Mouse (Mus musculus): ENCODE results near the gene Dnmt3b.
"Not testable (repeated sequence)": the region's sequence is repeated elsewhere in the genome, so short reads cannot be mapped to it uniquely, and the experiment has no call there.

Dnmt3b gene

DNA sequence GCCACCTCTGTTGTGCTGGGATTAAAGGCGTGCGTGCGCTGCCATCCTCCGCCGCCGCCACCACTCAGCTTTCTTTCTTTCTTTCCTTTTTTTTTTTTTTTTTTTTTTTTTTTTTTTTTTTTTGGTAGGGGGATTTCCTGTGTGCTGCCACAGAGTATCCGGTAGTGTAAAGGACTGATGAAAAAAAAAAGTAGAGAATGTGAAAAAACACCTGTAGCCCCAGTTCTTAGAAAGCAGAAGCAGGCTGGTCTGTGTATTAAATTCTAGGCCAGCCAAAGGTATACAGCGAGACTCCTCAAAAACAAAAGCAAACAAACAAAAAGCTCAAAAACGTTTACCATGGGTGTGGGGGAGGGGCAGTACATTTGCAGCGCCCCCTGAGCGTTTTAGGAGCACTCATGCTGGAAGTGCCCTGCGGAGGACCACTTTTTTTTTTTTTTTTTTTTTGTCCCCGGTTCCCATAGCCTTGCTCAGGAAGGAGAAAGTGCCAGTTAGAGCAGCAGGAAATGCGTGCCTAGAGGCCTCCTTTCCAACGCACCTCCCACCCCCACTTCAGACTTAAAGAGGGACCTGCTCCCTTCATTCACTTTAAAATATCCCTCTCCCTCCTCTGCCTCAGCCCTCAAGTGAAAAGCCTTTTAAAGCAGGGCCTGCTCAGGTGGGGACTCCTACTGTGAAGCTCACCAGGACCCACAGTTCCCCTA, 10.1 kb upstream of the Dnmt3b start:
- DNase-seq, result peak; percentile 47

DNA sequence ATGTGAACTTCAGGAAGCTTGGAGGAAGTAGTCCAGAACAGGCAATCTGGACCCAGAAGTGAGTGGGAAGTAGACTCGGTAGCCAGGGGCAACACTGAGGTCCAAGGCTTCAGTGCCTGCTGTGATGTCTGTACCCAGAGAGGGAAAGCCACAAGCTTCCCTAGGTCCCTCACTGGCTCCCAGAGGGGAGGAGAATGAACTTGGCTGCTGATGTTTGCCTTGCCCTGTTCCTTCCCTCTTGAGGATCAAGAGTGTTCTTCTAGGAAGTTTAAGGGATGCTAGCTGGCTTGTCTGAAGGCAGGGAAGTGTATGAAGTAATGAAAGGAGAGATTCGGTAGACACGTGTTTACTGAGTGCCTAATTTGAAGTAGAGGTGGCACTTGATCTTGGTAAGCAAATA, 6.8 kb upstream of the Dnmt3b start:
- no peak for DNase-seq

DNA sequence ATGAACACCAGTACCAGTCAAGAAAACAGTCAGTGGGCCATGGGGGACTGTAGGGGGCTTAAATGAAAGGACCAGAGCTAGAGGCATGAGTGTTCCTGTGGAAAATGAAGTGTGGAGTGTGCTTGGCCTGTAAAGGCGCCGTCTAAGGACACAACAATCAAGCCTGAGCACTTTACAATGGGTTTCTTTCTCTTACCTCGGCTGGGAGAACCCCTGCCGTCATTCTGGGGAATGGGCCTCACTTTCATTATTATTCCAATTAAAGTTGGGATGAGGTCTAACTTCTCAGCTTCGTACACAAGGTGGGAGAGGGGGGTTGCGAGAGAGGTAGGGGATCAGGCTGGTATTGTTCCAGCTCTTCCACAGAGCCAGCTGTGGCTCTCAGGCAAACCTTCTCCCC, 6.3 kb upstream of the Dnmt3b start:
- no peak for DNase-seq

DNA sequence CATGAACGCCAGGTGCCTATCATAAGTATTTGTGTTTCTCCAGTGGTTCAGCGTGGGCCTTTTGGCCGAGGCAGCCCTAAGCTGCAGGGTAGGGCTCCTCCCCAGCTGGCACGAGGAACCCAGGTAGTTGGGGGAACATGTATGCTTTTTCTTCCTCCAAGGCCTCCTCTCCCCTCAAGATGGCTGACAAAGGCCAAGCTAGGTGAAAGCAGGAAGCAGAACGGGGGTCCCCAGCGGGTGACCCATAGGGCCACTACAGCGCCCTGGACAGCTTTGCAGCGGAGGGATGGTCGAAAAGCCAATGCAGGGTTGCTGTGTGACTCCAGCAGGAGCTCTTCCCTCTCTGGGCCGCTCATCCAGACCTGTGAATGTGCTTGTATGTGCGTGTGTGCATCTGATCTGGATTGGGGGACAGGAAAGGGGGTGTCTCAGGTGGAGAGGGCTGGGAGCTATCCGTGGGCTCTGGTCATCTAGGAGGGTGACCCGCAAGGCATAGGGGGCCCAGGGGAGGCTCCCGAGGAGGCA, 415 bp upstream of the Dnmt3b start:
- no peak for DNase-seq

DNA sequence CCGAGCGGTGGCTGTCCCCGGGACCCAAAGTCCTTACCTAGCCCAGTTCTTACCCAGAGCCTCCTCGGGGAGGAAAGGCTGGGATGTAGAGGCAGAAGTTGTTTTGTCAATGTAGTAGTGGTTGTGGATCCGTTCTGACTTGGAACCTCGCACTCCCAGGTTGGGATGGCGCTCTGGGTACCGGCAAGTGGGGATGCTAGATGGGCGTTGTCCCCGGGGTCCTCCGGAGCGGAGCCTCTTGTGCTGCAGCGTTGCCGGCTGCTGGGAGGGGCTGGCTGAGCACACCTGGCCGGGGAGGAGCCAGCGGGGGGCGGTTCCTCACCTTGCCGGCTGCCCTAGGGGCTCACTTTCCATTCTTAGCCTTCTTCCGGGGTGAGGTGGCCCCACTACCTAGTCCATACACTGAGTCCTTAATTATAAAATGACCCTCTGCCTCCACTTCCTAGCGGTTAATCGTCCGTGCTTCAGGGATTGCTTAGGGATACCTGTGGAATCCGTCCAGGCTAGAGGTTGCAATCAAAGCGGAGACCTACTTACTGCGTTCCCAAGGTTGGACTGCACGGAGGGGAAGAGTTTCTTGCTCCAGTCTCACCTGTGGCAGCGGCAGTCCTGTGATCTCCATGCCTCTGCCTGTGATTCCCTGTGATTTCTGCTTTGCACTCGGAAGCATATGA, 901 bp downstream of the Dnmt3b start:
- DNase-seq, result peak; percentile 68

DNA sequence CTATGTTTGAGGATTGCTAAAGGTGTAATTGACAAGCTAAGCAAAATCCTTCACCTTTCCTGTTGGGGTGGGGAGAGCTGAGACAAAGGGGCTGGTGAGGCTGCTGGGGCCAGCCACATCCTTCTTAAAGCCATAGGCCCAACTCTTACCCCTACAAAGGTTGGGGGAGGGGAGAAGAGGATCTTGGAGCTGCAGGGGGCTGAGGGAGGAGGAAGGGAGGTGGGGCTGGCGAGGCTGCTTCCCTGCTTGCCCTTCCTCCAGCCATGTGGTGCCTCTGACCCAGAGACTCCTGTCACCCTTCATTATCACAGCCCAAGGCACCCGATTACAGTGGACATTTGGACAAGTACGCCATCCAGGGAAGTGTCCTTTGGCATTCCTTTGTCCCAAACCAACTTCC, 2.4 kb downstream of the Dnmt3b start:
- no peak for DNase-seq

- not testable (repeated sequence) for DNase-seq
Observed at GRCm38 (mm10) chr2:153657659-153658058, 8.4 kb downstream of the Dnmt3b start.

- DNase-seq, result no peak
Observed at GRCm38 (mm10) chr2:153660616-153661015, 11.4 kb downstream of the Dnmt3b start.

- no peak for DNase-seq
Observed at GRCm38 (mm10) chr2:153665401-153665800, 16.2 kb downstream of the Dnmt3b start.

- DNase-seq, result no peak
Observed at GRCm38 (mm10) chr2:153668754-153669376, 19.6 kb downstream of the Dnmt3b start.

DNA sequence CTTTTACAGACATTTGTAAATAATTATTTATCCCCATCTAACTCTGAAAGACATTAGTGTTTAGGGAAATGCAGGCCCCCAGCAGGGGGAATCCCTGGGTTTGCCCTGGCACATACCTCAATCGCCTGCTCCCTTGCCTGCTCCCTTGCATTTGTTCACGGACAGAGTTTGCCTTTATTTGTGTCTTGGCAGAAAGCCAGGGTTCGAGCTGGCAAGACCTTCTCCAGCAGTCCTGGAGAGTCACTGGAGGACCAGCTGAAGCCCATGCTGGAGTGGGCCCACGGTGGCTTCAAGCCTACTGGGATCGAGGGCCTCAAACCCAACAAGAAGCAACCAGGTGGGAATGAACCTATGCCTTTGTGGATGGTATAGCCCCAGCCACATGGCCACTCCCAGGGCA, 20.9 kb downstream of the Dnmt3b start:
- DNase-seq, result no peak

GRCm38 (mm10) chr2:153672619-153673018, 23.4 kb downstream of the Dnmt3b start:
- no peak for DNase-seq

DNA sequence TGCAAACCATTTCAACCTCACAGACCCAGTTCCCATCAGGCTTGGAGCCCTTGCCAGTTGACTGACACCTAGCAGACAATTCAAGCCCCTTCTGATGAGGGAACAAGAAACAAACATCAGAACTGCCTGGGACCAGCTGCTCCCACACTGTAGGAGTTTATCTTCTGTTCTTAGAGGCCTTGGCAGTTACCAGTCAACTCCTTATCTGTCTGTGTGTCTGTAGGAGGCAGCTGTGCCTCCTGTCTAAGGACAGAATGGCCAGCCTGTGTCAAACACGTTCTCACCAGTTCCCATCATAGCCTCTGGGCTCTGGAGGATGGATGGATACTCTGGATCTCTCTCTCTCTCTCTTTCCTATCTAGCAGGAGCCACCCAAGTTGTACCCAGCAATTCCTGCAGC, 26.1 kb downstream of the Dnmt3b start:
- not testable (repeated sequence) for DNase-seq

DNA sequence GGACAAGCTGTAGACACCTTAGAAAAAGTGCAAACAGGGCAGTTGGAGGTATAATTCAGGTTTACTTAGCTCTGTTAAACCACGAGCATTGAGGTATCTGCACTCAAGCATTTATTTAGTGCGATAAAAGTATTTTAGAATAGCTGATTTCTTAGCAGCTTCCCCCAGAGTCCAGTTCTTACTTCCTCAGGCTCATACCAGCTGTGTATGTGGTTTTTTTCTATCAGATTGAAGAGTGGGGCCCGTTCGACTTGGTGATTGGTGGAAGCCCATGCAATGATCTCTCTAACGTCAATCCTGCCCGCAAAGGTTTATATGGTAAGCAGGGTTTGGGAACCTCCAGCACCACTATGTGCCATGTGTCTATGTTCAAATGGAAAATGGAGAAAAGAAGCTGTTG, 27.7 kb downstream of the Dnmt3b start:
- DNase-seq, result no peak

GRCm38 (mm10) chr2:153677550-153677949, 28.3 kb downstream of the Dnmt3b start:
- DNase-seq, result no peak

DNA sequence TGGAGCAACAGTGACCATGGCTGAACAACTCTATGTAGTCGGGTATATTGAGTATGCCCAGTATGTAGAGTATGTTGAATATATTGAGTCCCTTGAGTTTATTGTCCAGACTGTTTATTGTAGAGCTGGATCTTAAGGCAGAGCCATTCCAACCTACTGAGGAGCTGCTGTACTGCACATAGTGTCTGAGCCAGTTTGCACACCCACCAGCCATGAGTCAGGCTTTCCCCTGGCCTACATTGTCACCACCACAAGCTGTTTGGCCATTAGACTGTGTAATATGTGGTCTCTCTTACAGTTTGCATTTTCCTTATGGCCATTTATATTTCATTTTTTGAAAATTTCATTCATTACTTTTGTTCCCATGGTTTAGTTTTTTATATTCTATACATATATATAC, 30.7 kb downstream of the Dnmt3b start:
- DNase-seq, result no peak

DNA sequence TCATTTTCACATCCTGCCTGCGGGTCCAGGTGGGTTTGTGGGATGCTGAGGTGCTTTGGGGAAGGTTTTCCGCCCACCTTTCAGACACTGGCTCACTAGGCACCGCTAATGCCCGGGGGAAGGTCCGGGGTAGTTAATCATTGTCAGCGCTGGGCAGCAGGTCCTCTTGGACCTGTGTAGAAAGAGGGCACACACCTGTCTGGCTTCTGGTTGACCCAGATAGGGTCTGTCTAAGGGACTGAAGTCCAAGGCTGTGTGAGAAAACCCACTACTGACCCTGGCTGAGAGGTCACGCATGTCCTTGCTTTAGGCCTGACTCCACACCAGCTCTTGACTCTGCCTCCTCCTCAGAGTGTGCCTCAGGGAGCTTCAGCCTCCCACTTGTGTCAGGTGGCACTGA, 44.2 kb downstream of the Dnmt3b start:
- DNase-seq, result not testable (repeated sequence)

DNA sequence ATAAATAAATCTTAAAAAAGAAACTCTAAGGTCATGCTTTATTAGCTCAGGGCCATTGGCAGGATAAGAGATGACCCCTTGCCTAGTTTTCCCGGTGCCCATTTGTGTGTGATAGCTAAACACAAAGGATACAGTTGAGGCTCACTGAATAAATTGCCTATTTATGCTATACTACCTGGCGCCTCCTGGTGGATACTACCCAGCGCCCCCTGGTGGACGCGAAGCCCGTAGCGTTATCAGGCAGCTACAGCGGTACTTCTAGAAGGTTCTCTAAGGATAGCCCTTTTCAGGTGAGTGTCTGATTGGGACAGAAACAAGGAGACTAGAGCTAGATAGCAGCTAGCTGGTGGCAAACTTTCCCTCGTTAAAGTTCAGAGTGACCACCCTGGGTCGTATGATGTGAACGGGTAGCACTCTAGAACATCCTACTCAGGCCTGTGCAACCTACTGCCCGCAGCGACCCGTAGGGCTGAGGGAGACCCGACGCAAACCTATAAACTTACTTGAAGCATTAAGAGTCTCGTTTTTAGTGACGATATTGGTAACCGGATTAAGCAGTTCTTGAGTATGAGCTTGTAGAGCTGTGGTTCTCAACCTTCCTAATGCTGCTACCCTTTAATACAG, 45.3 kb downstream of the Dnmt3b start:
- peak; percentile 90 for DNase-seq

- no peak for DNase-seq
Observed at GRCm38 (mm10) chr2:153696352-153696751, 47.1 kb downstream of the Dnmt3b start, which contains the start of gene Dnmt3c. Gene Dnmt3c (plus strand): TSS chr2:153696652.

- DNase-seq, result no peak
Observed at GRCm38 (mm10) chr2:153703389-153703788, 54.1 kb downstream of the Dnmt3b start.

DNA sequence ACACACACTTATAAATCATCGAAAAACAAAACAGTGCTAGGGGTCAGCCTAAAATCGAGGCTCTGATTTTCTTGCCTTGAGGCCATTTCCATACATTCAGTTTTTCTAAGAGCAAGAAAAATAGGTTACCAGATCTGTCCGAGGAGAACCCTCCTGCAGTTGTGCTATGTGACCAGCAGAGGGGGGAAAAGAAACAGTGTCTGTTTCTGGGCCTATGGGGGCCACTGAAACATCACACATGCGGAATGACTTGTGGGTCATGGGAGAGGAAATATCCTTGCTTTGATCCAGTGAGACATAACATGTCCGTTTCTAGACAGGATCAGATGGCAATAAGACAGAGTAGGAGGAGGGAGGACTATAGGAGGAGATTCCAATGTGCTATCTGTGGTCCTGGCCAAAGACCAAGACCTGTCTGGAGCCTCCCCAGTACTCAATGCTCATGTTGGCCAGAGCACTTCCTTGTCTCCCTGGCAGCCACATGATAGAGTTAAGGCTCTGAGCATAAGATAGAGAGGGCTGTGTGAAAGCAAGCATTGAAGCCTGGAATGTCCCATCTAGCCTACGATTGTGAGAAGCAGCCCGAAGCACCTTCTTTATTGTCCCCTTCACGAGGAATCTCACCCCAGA, 61.6 kb downstream of the Dnmt3b start:
- peak; percentile 47 for DNase-seq

DNA sequence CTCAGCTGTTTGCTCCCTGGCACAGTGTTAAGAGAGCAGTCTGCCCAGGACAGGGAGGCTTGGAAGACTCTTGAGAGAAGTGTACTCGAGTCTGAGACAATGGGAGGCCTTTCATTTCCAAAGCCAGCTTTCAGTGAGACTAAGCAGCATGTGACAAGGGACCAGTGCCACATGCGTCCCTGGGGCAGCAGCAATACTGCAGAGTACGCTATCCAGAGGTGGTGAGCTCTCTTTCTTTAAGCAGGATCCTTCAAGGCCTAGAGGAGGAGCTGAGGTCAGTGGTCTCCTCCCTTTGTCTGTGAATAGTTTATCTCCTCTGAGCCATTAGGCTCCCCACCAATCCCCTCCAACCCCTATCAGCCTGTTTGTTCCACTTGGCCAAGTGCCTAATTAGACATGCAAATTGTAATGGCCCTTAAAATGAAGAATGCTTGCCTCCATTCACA, 63.4 kb downstream of the Dnmt3b start:
- no peak for DNase-seq

GRCm38 (mm10) chr2:153713227-153713626, 64.0 kb downstream of the Dnmt3b start:
- no peak for DNase-seq
